Mouse (Mus musculus) heart, postnatal 14 days (tissue): ENCODE data around the gene Iqca. TPM values are rescaled to one million over a fixed set of nuclear protein-coding genes. Genes with fewer than 3 reads are reported as not detected.

Source experiments
- DNase-seq, 2 experiments: peaks; one replicate each; pipeline ENCODE4 v3.0.0; 2021 to 2022
- intact Hi-C: fragments of 180-260 bp; cut with DNase I; formaldehyde crosslinking; loops from one replicate; pipeline ENCODE4 v1.15.1; 2025
- long read RNA-seq, 2 experiments: library from polyadenylated mRNA; stranded (forward); transcript quantifications; one replicate each; pipeline ENCODE4 v2.0.0; 2021
- total RNA-seq, 2 experiments: library from RNA; stranded (reverse); gene quantifications; 2 replicates each; pipeline ENCODE4 v1.2.3; 2021

Iqca gene
- total RNA-seq, result under 1 TPM in 1 of 2 experiments, not detected in 1; 0.36 TPM
- long read RNA-seq, experiment 1, result 0 reads
- long read RNA-seq, experiment 2, result 0 reads

GRCm38 (mm10) chr1:90153099-90153744, at the start of gene Iqca:
Iqca (minus strand) TSS chr1:90153401.
- peak; percentile 65 to 72 for DNase-seq
- intact Hi-C loops, result no loop called here

- DNase-seq, result peak; percentile 89 to 91
- intact Hi-C loops, result loop anchor here (2.0 to 5.0 kb wide), 4 partner anchors 80 to 295 kb away; no protein-coding TSS in a partner anchor
These were observed 49.2 kb upstream of the Iqca start for GRCm38 (mm10) chr1:90202207-90202978.

GRCm38 (mm10) chr1:90201655-90202054, 48.5 kb upstream of the Iqca start:
- intact Hi-C loops, result loop anchor here (2.0 to 5.0 kb wide), 5 partner anchors 41 to 296 kb away; no protein-coding TSS in a partner anchor
- no peak for DNase-seq

- intact Hi-C loops, result loop anchor here (2.0 to 5.0 kb wide), 4 partner anchors 40 to 296 kb away; no protein-coding TSS in a partner anchor
These were observed 48.0 kb upstream of the Iqca start for GRCm38 (mm10) chr1:90201246-90201645.

GRCm38 (mm10) chr1:90189046-90189445, 35.8 kb upstream of the Iqca start:
- intact Hi-C loops, result no loop called here
- DNase-seq, result no peak

More at GRCm38 (mm10) chr1:90201246-90201645, 48.0 kb upstream of the Iqca start:
- DNase-seq, result peak in 1 of 2 experiments; percentile 23

GRCm38 (mm10) chr1:90186874-90187273, 33.7 kb upstream of the Iqca start:
- intact Hi-C loops, result no loop called here
- DNase-seq, result no peak

- peak in 1 of 2 experiments; percentile 17 for DNase-seq
- intact Hi-C loops, result no loop called here
These were observed 33.0 kb upstream of the Iqca start for GRCm38 (mm10) chr1:90186173-90186572.

- DNase-seq, result no peak
- intact Hi-C loops, result no loop called here
These were observed 30.4 kb upstream of the Iqca start for GRCm38 (mm10) chr1:90183602-90184001.

- intact Hi-C loops, result no loop called here
- DNase-seq, result no peak
These were observed 29.3 kb upstream of the Iqca start for GRCm38 (mm10) chr1:90182521-90182920.

- intact Hi-C loops, result no loop called here
- no peak for DNase-seq
These were observed 27.9 kb upstream of the Iqca start for GRCm38 (mm10) chr1:90180966-90181699.

- intact Hi-C loops, result no loop called here
- DNase-seq, result no peak
These were observed 27.3 kb upstream of the Iqca start for GRCm38 (mm10) chr1:90180479-90180878.

- intact Hi-C loops, result no loop called here
- no peak for DNase-seq
These were observed 24.8 kb upstream of the Iqca start for GRCm38 (mm10) chr1:90177978-90178377.

GRCm38 (mm10) chr1:90177565-90177964, 24.4 kb upstream of the Iqca start:
- DNase-seq, result no peak
- intact Hi-C loops, result no loop called here

GRCm38 (mm10) chr1:90176223-90176622, 23.0 kb upstream of the Iqca start:
- no peak for DNase-seq
- intact Hi-C loops, result no loop called here

GRCm38 (mm10) chr1:90174338-90174737, 21.1 kb upstream of the Iqca start:
- intact Hi-C loops, result no loop called here
- DNase-seq, result no peak

- no peak for DNase-seq
- intact Hi-C loops, result no loop called here
These were observed 11.1 kb upstream of the Iqca start for GRCm38 (mm10) chr1:90164319-90164718.

GRCm38 (mm10) chr1:90163161-90163560, 10.0 kb upstream of the Iqca start:
- DNase-seq, result no peak
- intact Hi-C loops, result no loop called here

- intact Hi-C loops, result no loop called here
These were observed 9.2 kb upstream of the Iqca start for GRCm38 (mm10) chr1:90162379-90162857.

GRCm38 (mm10) chr1:90161623-90162022, 8.4 kb upstream of the Iqca start:
- DNase-seq, result peak; percentile 16 to 35
- intact Hi-C loops, result loop anchor here (2.0 kb wide), 1 partner anchor 39 kb away; no protein-coding TSS in a partner anchor

More at GRCm38 (mm10) chr1:90162379-90162857, 9.2 kb upstream of the Iqca start:
- no peak for DNase-seq

GRCm38 (mm10) chr1:90159927-90160326, 6.7 kb upstream of the Iqca start:
- intact Hi-C loops, result loop anchor here (2.0 kb wide), 1 partner anchor 41 kb away; no protein-coding TSS in a partner anchor
- DNase-seq, result no peak
